Comparison of ENCODE assay signal across 12 mouse cellular contexts in the genomic region with DNA sequence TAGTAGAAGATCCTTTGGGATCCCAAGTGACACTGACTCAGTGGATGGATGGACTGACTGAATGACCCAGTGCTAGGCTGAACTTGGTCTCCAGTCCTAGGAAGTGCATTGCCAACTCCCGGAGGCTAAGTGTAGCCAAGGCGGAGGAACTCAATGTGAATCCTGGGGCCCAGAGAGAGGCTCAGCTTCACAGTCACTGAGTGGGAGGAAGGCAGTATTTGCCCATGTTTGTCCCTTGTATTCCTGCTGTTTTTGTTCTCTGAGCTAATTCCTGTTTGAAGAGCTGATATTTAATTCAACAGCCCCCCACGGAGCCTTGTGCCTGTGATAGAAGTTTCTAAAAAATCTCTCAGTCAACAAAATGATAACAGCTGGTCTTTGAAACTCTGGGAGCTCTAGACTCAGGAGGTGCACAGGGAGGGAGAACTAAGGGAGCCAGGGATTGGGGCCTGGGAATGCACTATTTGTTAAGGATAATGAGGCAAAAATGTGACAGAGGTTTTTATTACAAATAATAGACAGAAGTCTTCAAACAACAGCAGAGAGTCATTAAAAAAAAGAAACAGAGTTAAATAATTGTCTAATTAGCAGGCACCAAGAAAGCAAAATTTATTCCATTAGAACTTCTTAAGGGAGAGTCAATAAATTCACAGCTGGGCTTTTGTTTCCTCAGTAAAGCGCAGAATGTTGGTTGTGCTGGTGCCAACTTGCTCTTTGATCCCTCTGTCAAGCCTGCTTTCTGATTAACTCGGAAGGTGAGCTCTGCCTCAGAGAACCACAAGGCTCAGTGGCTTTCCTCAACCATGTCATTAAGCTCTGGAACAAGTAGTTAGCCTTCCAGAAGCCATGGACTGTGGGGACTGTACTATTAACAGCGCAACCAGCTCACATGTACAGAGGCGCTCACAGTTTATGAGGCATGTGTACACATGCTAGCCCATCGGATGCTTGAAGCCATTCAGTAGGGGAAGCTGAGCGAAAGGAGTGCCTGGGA.
DNase-seq lines count a peak whose midpoint lies in the region; TF ChIP-seq lines count a peak whose summit lies in the region.
"Had no signal": no experiment of that assay in that cellular context is flagged by ENCODE, and none has a peak within 500 bp of the region (broad histone marks: within the 10 kb centered on the region; RNA-seq: fewer than 3 reads in every experiment).

No protein-coding gene starts in this region.

- no peaks in the 10 kb centered on the region for H3K36me3 ChIP-seq in kidney, adult 2 months (ENCODE audit: control insufficient read depth, insufficient read depth, low read length)
- no peaks in the 10 kb centered on the region for H3K36me3 ChIP-seq in limb, embryonic 10.5 days
- H3K36me3 ChIP-seq: embryonic facial prominence, embryonic 12.5 days had no signal

- H3K27me3 ChIP-seq in kidney, adult 2 months (replicated peaks; ENCODE audit: control insufficient read depth, insufficient read depth, low read length) = no peaks in the 10 kb centered on the region
- no peaks in the 10 kb centered on the region for H3K27me3 ChIP-seq in limb, embryonic 10.5 days (ENCODE audit: low read depth, poor library complexity, severe bottlenecking)
- H3K27me3 ChIP-seq: embryonic facial prominence, embryonic 12.5 days; megakaryocyte, embryonic 14.5 days had no signal

- no peaks in the 10 kb centered on the region for H3K9me3 ChIP-seq in limb, embryonic 10.5 days (replicated peaks)
- H3K9me3 ChIP-seq: embryonic facial prominence, embryonic 12.5 days had no signal

- H3K4me1 ChIP-seq in kidney, adult 2 months (ENCODE audit: control insufficient read depth, insufficient read depth, low read length) = no peaks in the 10 kb centered on the region
- H3K4me1 ChIP-seq in limb, embryonic 10.5 days = peaks cover 14% of the 10 kb centered on the region
- H3K4me1 ChIP-seq: embryonic facial prominence, embryonic 12.5 days; megakaryocyte, embryonic 14.5 days had no signal

- no peak for TF ChIP-seq POLR2A in kidney, adult 2 months (IDR thresholded peaks at IDR 0.05; ENCODE audit: low read depth, low read length)

- 50% methylated on average over 9 of the region's 9 CpGs for WGBS in kidney, adult 2 months
- WGBS in limb, embryonic 10.5 days = 73% methylated on average over 9 of the region's 9 CpGs

- peak; percentile 15 for DNase-seq in embryo, embryonic 10.5 days (ENCODE audit: low spot score)
- no peak for DNase-seq in embryo, embryonic 11 days
- peak; percentile 9 for DNase-seq in Muller cell, postnatal 12 days (ENCODE audit: inconsistent ontology term)
- peak; percentile 76 for DNase-seq in kidney, adult 2 months
- DNase-seq in limb, embryonic 10.5 days (ENCODE audit: low spot score) = no peak
- DNase-seq in heart, postnatal 4 days = no peak
- DNase-seq in heart, postnatal 36 days = no peak
- DNase-seq in lung, postnatal 10 days = no peak
- DNase-seq: adrenal gland, postnatal 14 days; lung, adult 18-20 months had no signal

- intact Hi-C loops in heart, postnatal 36 days (cut with DNase I) = no loop called here

- H3K4me3 ChIP-seq in kidney, adult 2 months (ENCODE audit: insufficient read depth, low read depth, low read length) = no peak overlapping the region
- H3K4me3 ChIP-seq in limb, embryonic 10.5 days = no peak overlapping the region
- H3K4me3 ChIP-seq: embryonic facial prominence, embryonic 12.5 days; megakaryocyte, embryonic 14.5 days had no signal

- H3K27ac ChIP-seq in kidney, adult 2 months (ENCODE audit: insufficient read depth, low read depth, low read length) = no peak overlapping the region
- H3K27ac ChIP-seq in limb, embryonic 10.5 days = 0 out of 2 replicates have a peak overlapping the region, but pooled peaks have one; percentile 30
- H3K27ac ChIP-seq: embryonic facial prominence, embryonic 12.5 days had no signal

- no peak for TF ChIP-seq CTCF in kidney, adult 2 months (conservative IDR thresholded peaks at IDR 0.05; ENCODE audit: insufficient read depth, insufficient read length, low read depth, low read length)

Comparison
In these comparisons a context has a peak if more than half of its experiments do, and no peak if none do; other contexts are left out.
1. DNase-seq: peak in embryo, embryonic 10.5 days (single experiment), Muller cell, postnatal 12 days (single experiment) and kidney, adult 2 months (single experiment); none in embryo, embryonic 11 days (single experiment), limb, embryonic 10.5 days (single experiment), heart, postnatal 4 days (single experiment), heart, postnatal 36 days (0 of 2) and lung, postnatal 10 days (single experiment).